Mouse (Mus musculus) heart, embryonic 16.5 days (tissue): ENCODE data around the gene Ltc4s. TPM values are rescaled to one million over a fixed set of nuclear protein-coding genes. Genes with fewer than 3 reads are reported as not detected.

Source experiments
- ATAC-seq: fragments of 200-750 bp; cut with Nextera tagmentation; replicated peaks from 2 replicates; pipeline ENCODE4 v1.8.0; 2017; ENCODE audit warnings: moderate number of reproducible peaks; ENCODE audit not compliant: insufficient read depth, low FRiP score; ENCODE audit errors: extremely low read depth
- H3K27ac ChIP-seq: fragments of 300-500 bp; sonication (generic); 2 replicates; pipeline ENCODE4 v1.5.1; 2014; ENCODE audit warnings: mild to moderate bottlenecking, low read length, control low read depth, moderate library complexity
- H3K27me3 ChIP-seq: fragments of 300-500 bp; sonication (generic); 2 replicates; pipeline ENCODE4 v1.6.1; 2014; ENCODE audit warnings: low read length, mixed read lengths; ENCODE audit not compliant: control insufficient read depth, insufficient read depth
- H3K36me3 ChIP-seq: fragments of 300-500 bp; sonication (generic); 2 replicates; pipeline ENCODE4 v1.6.1; 2014; ENCODE audit not compliant: control insufficient read depth, insufficient read depth
- H3K4me1 ChIP-seq: fragments of 300-500 bp; sonication (generic); 2 replicates; pipeline ENCODE4 v1.6.1; 2014; ENCODE audit warnings: low read length, mixed read lengths; ENCODE audit not compliant: control insufficient read depth, insufficient read depth
- H3K4me2 ChIP-seq: fragments of 300-500 bp; sonication (generic); 2 replicates; pipeline ENCODE4 v1.6.1; 2014; ENCODE audit warnings: low read depth, mild to moderate bottlenecking, control low read depth, low read length
- H3K4me3 ChIP-seq: fragments of 300-500 bp; sonication (generic); 2 replicates; pipeline ENCODE4 v1.5.1; 2014; ENCODE audit warnings: mild to moderate bottlenecking, control low read depth, low read length
- H3K9ac ChIP-seq: fragments of 300-500 bp; sonication (generic); 2 replicates; pipeline ENCODE4 v1.6.1; 2014; ENCODE audit warnings: low read length, control low read depth
- H3K9me3 ChIP-seq: fragments of 300-500 bp; sonication (generic); replicated peaks from 2 replicates; pipeline ENCODE4 v1.6.1; 2016; ENCODE audit warnings: low read length; ENCODE audit not compliant: control insufficient read depth
- WGBS: fragments of 180-500 bp; shearing (Covaris S2); extraction: QIAGEN DNeasy Blood & Tissue Kit; methylation state at CpG from one replicate; pipeline ENCODE4 v1.1.7; 2014; 5-methylcytosine and 5-hydroxymethylcytosine counted together
- polyA plus RNA-seq: library from polyadenylated mRNA; unstranded; fragments of >200 nt; fragmentation: Nextera tagmentation; extraction: Ambion mirVana; gene quantifications from 2 replicates; pipeline ENCODE4 v1.2.1, GENCODE M21; 2015

The Ltc4s gene
- polyA plus RNA-seq, 1 experiment from 2014 or later, result 1.5 TPM

DNA sequence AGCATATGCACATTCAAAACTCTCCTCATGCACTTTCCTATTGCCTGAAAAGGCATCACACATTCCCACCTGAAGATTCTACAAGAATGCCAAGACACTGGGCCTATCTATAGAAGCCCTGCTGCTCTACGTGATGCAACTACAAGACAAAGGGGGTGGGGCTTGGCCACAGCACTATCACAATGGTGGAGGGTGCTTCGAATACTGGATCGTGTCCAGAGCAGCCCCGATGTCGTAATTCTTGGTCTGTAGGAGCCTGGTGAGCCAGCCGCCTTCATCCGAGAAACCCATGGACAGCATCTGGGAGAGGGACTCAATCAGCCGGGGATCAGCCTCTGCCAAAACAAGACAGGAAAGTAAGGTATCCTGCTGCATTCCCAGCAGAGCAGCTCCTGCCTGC lies 37.8 kb downstream of the Ltc4s start:
- no peaks in the 10 kb centered on the region for H3K9me3 ChIP-seq
- H3K9ac ChIP-seq, result no peak overlapping the region
- no peak overlapping the region for H3K4me2 ChIP-seq
- no peaks in the 10 kb centered on the region for H3K27me3 ChIP-seq
- no peaks in the 10 kb centered on the region for H3K4me1 ChIP-seq
- no peak overlapping the region for H3K27ac ChIP-seq
- no peak for ATAC-seq
- WGBS, result 52% methylated on average over 8 of the region's 8 CpGs
- H3K4me3 ChIP-seq, result no peak overlapping the region
- H3K36me3 ChIP-seq, result peaks cover 66% of the 10 kb centered on the region

DNA sequence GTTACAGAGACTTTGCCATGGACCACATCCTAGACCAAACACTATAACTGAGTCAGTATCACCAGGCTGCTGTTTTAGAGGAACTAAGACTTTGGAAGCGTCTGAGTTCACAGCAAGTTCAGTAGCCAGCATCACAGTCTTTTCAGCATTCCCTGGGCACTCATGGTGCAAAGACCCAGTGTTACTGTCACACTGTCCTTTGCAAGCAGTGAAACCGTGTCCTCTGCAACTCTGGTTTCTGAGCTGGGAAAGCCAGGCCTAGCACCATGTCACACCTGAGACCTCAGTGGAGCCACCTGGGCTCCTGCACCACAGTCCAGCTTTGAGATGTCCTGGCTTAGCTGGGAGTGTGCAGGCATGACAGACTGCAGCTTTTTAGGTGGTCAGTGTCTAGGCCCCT lies 39.5 kb downstream of the Ltc4s start:
- no peaks in the 10 kb centered on the region for H3K4me1 ChIP-seq
- H3K4me3 ChIP-seq, result no peak overlapping the region
- H3K4me2 ChIP-seq, result no peak overlapping the region
- H3K27me3 ChIP-seq, result no peaks in the 10 kb centered on the region
- no peak overlapping the region for H3K27ac ChIP-seq
- no peak overlapping the region for H3K9ac ChIP-seq
- no peaks in the 10 kb centered on the region for H3K9me3 ChIP-seq
- peaks cover 56% of the 10 kb centered on the region for H3K36me3 ChIP-seq
- no peak for ATAC-seq
- WGBS, result 88% methylated on average over 2 of the region's 2 CpGs

DNA sequence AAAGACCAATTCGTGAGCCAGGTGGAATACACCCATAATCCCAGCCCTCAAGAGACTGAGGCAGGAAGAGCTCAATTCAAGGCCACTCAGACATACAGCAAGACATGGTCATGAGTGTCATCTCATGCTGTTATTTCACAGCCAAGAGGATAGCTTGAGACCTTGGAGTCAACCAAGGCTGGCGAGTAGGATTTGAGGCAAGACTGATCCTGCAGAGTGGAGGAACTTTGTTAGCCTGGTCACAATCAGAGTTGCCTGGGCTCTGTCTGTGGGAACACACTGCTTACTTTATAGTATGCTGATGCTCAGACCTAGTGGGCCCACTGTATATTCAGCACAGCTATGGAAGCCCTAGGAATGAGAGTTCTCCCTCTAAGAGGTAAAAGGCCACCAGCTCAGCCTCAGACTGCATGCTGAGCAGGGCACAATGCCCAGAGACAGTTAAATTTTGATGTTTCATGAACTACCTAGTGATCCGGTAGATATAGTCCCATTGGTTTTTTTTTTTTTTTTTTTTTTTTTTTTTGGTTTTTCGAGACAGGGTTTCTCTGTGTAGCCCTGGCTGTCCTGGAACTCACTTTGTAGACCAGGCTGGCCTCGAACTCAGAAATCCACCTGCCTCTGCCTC lies 40.1 kb downstream of the Ltc4s start:
- Histone ChIP-seq H3K4me1 (no peaks in the 10 kb centered on the region), H3K27ac (no peak overlapping the region), H3K9ac (no peak overlapping the region), H3K36me3 (peaks cover 53% of the 10 kb centered on the region), H3K4me3 (no peak overlapping the region), H3K4me2 (no peak overlapping the region), H3K27me3 (no peaks in the 10 kb centered on the region), H3K9me3 (no peaks in the 10 kb centered on the region)
- ATAC-seq, result no peak
- WGBS, result 75% methylated on average over 4 of the region's 5 CpGs

DNA sequence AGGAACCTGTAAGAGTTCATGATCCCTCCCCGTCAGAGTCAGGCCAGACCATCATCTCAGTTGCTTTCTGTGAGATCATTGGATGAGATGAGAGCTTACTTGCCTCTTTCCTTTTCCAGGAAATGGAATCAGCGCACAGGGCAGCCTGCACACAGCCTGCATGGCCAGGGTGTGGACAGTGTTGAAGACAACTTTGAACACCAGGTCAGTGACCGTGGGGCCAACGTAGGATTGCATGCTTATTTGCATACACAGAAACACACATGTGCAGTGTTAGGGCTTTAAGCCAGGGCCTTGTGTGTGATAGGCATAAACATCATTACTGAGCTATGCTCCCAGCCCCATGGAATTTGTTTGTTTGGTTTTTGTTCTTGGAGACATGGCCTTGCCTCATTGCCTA lies 40.9 kb downstream of the Ltc4s start:
- WGBS, result 85% methylated on average over 4 of the region's 4 CpGs
- no peaks in the 10 kb centered on the region for H3K27me3 ChIP-seq
- H3K36me3 ChIP-seq, result peaks cover 47% of the 10 kb centered on the region
- H3K9ac ChIP-seq, result no peak overlapping the region
- no peak overlapping the region for H3K27ac ChIP-seq
- no peak overlapping the region for H3K4me2 ChIP-seq
- H3K4me1 ChIP-seq, result no peaks in the 10 kb centered on the region
- no peaks in the 10 kb centered on the region for H3K9me3 ChIP-seq
- H3K4me3 ChIP-seq, result no peak overlapping the region
- ATAC-seq, result no peak

DNA sequence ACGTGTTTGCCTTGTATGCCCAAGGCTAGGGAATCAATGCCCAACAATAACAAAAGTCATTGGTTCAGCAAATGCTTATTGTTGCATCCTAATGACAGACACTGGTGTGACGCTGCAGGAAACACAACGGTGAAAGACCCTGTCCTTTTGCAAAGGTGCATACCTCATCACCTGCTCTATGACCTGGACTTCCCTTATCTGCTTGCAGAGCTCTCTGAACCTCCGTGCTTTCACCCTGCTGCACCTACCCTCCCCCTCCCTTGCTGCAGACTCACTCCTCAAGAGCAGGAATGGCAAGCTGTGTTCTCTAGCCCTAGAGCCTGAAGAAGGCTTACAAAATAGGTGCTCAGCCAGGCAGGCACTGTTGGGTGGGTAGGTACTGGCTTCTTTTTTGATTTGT lies 43.6 kb downstream of the Ltc4s start:
- no peak overlapping the region for H3K27ac ChIP-seq
- no peak overlapping the region for H3K4me3 ChIP-seq
- WGBS, result 69% methylated on average over 4 of the region's 4 CpGs
- H3K4me2 ChIP-seq, result no peak overlapping the region
- H3K4me1 ChIP-seq, result 0 out of 2 replicates have a peak, but pooled peaks cover 3% of the 10 kb centered on the region
- H3K36me3 ChIP-seq, result peaks cover 20% of the 10 kb centered on the region
- no peak overlapping the region for H3K9ac ChIP-seq
- H3K9me3 ChIP-seq, result no peaks in the 10 kb centered on the region
- ATAC-seq, result no peak
- no peaks in the 10 kb centered on the region for H3K27me3 ChIP-seq

DNA sequence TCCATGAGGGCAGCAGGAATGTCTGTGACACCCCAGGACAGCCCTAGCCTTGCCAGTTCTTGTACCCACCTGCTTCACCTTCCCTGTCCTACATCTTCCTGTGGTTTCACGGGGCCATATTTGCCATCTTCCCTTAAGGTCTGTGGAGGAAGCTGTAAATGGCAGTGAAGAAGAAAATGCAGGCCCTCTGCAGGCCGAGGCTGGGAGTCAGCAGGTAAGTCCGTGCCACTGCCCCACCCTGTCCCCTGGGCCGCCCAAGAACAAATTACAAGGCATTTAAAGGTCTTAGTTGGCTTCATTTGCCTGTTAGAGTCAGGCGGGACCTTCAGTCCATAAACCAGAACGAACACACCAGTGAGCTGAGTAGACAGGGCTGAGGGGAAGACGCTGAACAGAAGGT lies 44.3 kb downstream of the Ltc4s start:
- Histone ChIP-seq H3K27ac (no peak overlapping the region), H3K27me3 (no peaks in the 10 kb centered on the region), H3K4me2 (no peak overlapping the region), H3K4me1 (0 out of 2 replicates have a peak, but pooled peaks cover 3% of the 10 kb centered on the region), H3K36me3 (peaks cover 13% of the 10 kb centered on the region), H3K9me3 (no peaks in the 10 kb centered on the region), H3K4me3 (no peak overlapping the region), H3K9ac (no peak overlapping the region)
- 76% methylated on average over 7 of the region's 7 CpGs for WGBS
- ATAC-seq, result no peak

DNA sequence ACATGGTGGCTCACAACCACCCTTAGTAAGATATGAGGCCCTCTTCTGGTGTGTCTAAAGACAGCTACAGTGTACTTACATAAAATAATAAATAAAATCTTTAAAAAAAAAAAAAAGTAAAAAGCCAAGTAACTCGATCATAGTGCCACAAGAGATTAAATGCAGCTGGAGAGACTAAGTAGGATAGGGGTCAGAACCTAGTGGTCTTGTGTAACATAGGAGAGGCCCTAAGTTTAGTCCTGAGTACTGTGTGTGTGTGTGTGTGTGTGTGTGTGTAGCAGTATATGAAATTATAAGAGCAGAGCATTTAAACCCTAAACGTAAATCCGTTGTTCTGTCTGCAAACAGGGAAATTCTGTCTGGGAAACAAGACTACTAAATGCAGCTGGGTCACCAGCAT lies 46.1 kb downstream of the Ltc4s start:
- 80% methylated on average over 3 of the region's 3 CpGs for WGBS
- no peak overlapping the region for H3K9ac ChIP-seq
- no peak for ATAC-seq
- peaks cover 5% of the 10 kb centered on the region; the same call in 1 of the 2 replicates for H3K36me3 ChIP-seq
- no peak overlapping the region for H3K27ac ChIP-seq
- no peaks in the 10 kb centered on the region for H3K9me3 ChIP-seq
- H3K27me3 ChIP-seq, result no peaks in the 10 kb centered on the region
- no peak overlapping the region for H3K4me3 ChIP-seq
- no peak overlapping the region for H3K4me2 ChIP-seq
- H3K4me1 ChIP-seq, result 0 out of 2 replicates have a peak, but pooled peaks cover 3% of the 10 kb centered on the region

DNA sequence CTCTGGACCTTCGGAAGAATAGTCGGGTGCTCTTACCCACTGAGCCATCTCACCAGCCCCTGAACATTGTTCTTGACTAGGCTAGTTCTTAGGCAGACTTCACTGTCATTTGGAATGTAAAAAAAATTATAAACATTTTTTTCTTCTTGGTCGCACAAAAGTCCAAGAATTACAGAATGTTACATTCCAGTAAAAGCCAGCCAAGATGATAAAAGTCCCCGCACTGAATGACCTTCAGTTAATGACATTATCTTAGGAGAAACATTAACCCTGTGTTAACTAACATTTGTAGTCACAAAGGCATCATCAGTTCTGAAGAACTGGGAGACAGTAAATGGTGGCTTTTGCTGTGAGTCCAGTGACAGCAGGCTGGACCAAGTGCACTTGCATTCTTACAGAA lies 48.1 kb downstream of the Ltc4s start:
- H3K4me3 ChIP-seq, result no peak overlapping the region
- 0 out of 2 replicates have a peak, but pooled peaks cover 3% of the 10 kb centered on the region for H3K36me3 ChIP-seq
- 59% methylated on average over 4 of the region's 4 CpGs for WGBS
- 0 out of 2 replicates have a peak, but pooled peaks cover 3% of the 10 kb centered on the region for H3K4me1 ChIP-seq
- H3K9ac ChIP-seq, result no peak overlapping the region
- no peak overlapping the region for H3K27ac ChIP-seq
- no peak overlapping the region for H3K4me2 ChIP-seq
- no peaks in the 10 kb centered on the region for H3K9me3 ChIP-seq
- ATAC-seq, result no peak
- H3K27me3 ChIP-seq, result no peaks in the 10 kb centered on the region

DNA sequence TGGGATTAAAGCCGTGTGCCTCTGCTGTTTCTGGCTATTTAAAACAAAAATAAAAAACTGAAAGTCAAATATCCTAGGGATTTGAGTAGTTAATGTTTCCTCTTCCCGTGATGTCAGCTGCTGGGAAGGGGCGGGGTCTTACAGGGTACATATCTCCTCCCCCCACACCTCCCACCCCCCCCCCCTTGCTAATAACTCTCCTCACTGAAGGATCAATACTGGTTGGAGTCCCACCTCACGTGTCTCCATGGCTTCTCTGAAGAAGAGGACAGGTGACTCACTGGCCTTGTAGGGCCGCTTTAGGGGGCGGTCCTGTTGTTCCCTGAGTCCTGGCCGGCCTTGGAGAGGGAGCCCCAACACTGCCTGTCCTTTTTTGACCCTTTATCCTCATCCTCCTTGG lies 49.7 kb downstream of the Ltc4s start:
- H3K27ac ChIP-seq, result no peak overlapping the region
- H3K9ac ChIP-seq, result no peak overlapping the region
- no peak for ATAC-seq
- no peak overlapping the region for H3K4me3 ChIP-seq
- no peaks in the 10 kb centered on the region for H3K36me3 ChIP-seq
- no peaks in the 10 kb centered on the region for H3K9me3 ChIP-seq
- WGBS, result 69% methylated on average over 7 of the region's 7 CpGs
- H3K27me3 ChIP-seq, result no peaks in the 10 kb centered on the region
- H3K4me2 ChIP-seq, result no peak overlapping the region
- H3K4me1 ChIP-seq, result 0 out of 2 replicates have a peak, but pooled peaks cover 3% of the 10 kb centered on the region
